Mouse (Mus musculus): ENCODE results near the gene Cst8. TPM values are rescaled to one million over a fixed set of nuclear protein-coding genes. Genes with fewer than 3 reads are reported as not detected.

The Cst8 gene
- polyA plus RNA-seq, 1 experiment from 2014 or later: not detected

GRCm38 (mm10) chr2:148801491-148801921, 2.9 kb downstream of the Cst8 start:
- 71% methylated on average over 3 of the region's 3 CpGs for WGBS
- H3K27me3 ChIP-seq (ENCODE audit: control insufficient read depth, insufficient read depth, low read depth, low read length): no peaks in the 10 kb centered on the region

DNA sequence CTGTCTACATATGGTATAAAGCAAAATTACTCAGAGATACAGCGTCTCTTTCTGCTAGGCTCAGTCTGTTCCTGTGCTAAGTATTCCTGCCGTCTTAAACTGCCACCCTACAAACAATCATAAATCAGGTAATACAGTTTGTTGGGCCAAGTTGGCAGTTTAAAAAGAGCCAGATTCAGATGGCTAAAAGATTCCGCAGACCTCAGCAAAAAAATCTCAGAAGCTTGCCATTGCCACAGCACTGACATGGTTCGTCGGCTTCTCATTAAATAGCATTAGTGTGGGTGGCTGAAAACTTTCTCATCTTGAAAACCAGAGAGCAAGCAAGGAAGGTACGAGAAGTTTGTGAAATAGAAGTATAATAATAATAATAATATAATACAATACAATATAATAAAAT, 8.1 kb downstream of the Cst8 start:
- no peak overlapping the region for H3K4me2 ChIP-seq (ENCODE audit: low read length)
- 84% methylated on average over 6 of the region's 6 CpGs for WGBS
- no peaks in the 10 kb centered on the region for H3K27me3 ChIP-seq (ENCODE audit: control insufficient read depth, insufficient read depth, low read depth, low read length)
- no peak for ATAC-seq
- no peaks in the 10 kb centered on the region for H3K36me3 ChIP-seq (ENCODE audit: control insufficient read depth, insufficient read depth, low read length)
- no peak overlapping the region for H3K4me3 ChIP-seq (ENCODE audit: low read depth, low read length)
- H3K9ac ChIP-seq (ENCODE audit: low read depth, low read length): no peak overlapping the region
- no peak overlapping the region for H3K27ac ChIP-seq (ENCODE audit: low read length)
- no peaks in the 10 kb centered on the region for H3K9me3 ChIP-seq (replicated peaks; ENCODE audit: control insufficient read depth, low read length, poor library complexity, severe bottlenecking)
- no peaks in the 10 kb centered on the region for H3K4me1 ChIP-seq (ENCODE audit: control insufficient read depth, insufficient read depth, low read length)

More at GRCm38 (mm10) chr2:148801491-148801921, 2.9 kb downstream of the Cst8 start:
- no peaks in the 10 kb centered on the region for H3K4me1 ChIP-seq (ENCODE audit: control insufficient read depth, insufficient read depth, low read length)
- H3K4me2 ChIP-seq (ENCODE audit: low read length): no peak overlapping the region
- H3K36me3 ChIP-seq (ENCODE audit: control insufficient read depth, insufficient read depth, low read length): no peaks in the 10 kb centered on the region
- no peak overlapping the region for H3K9ac ChIP-seq (ENCODE audit: low read depth, low read length)
- no peaks in the 10 kb centered on the region for H3K9me3 ChIP-seq (replicated peaks; ENCODE audit: control insufficient read depth, low read length, poor library complexity, severe bottlenecking)
- H3K4me3 ChIP-seq (ENCODE audit: low read depth, low read length): no peak overlapping the region
- H3K27ac ChIP-seq (ENCODE audit: low read length): no peak overlapping the region
- ATAC-seq: no peak

- no peaks in the 10 kb centered on the region for H3K4me1 ChIP-seq (ENCODE audit: control insufficient read depth, insufficient read depth, low read length)
- no peaks in the 10 kb centered on the region for H3K36me3 ChIP-seq (ENCODE audit: control insufficient read depth, insufficient read depth, low read length)
- H3K4me3 ChIP-seq (ENCODE audit: low read depth, low read length): no peak within 1 kb of the TSS
- H3K9me3 ChIP-seq (replicated peaks; ENCODE audit: control insufficient read depth, low read length, poor library complexity, severe bottlenecking): no peaks in the 10 kb centered on the region
- no peak within 1 kb of the TSS for H3K4me2 ChIP-seq (ENCODE audit: low read length)
- no peaks in the 10 kb centered on the region for H3K27me3 ChIP-seq (ENCODE audit: control insufficient read depth, insufficient read depth, low read depth, low read length)
- no peak for ATAC-seq
- H3K27ac ChIP-seq (ENCODE audit: low read length): no peak within 1 kb of the TSS
- no peak within 1 kb of the TSS for H3K9ac ChIP-seq (ENCODE audit: low read depth, low read length)
These were observed 21.3 kb downstream of the Cst8 start, which contains the start of gene Cst13 for GRCm38 (mm10) chr2:148819909-148820308. Gene Cst13, plus strand, starts transcription at chr2:148820081.

- no peak overlapping the region for H3K9ac ChIP-seq (ENCODE audit: low read depth, low read length)
- no peak for ATAC-seq
- H3K4me1 ChIP-seq (ENCODE audit: control insufficient read depth, insufficient read depth, low read length): no peaks in the 10 kb centered on the region
- H3K4me2 ChIP-seq (ENCODE audit: low read length): no peak overlapping the region
- 70% methylated on average over 1 of the region's 1 CpGs for WGBS
- no peaks in the 10 kb centered on the region for H3K36me3 ChIP-seq (ENCODE audit: control insufficient read depth, insufficient read depth, low read length)
- H3K27me3 ChIP-seq (ENCODE audit: control insufficient read depth, insufficient read depth, low read depth, low read length): no peaks in the 10 kb centered on the region
- H3K4me3 ChIP-seq (ENCODE audit: low read depth, low read length): no peak overlapping the region
- no peaks in the 10 kb centered on the region for H3K9me3 ChIP-seq (replicated peaks; ENCODE audit: control insufficient read depth, low read length, poor library complexity, severe bottlenecking)
- H3K27ac ChIP-seq (ENCODE audit: low read length): no peak overlapping the region
These were observed 27.4 kb downstream of the Cst8 start for GRCm38 (mm10) chr2:148825986-148826385.

- no peak within 1 kb of the TSS for H3K27ac ChIP-seq (ENCODE audit: low read length)
- WGBS: 70% methylated on average over 4 of the region's 4 CpGs
- no peaks in the 10 kb centered on the region for H3K9me3 ChIP-seq (replicated peaks; ENCODE audit: control insufficient read depth, low read length, poor library complexity, severe bottlenecking)
- no peak within 1 kb of the TSS for H3K4me2 ChIP-seq (ENCODE audit: low read length)
- H3K36me3 ChIP-seq (ENCODE audit: control insufficient read depth, insufficient read depth, low read length): no peaks in the 10 kb centered on the region
- no peak within 1 kb of the TSS for H3K4me3 ChIP-seq (ENCODE audit: low read depth, low read length)
- no peak for ATAC-seq
- no peak within 1 kb of the TSS for H3K9ac ChIP-seq (ENCODE audit: low read depth, low read length)
- no peaks in the 10 kb centered on the region for H3K27me3 ChIP-seq (ENCODE audit: control insufficient read depth, insufficient read depth, low read depth, low read length)
- H3K4me1 ChIP-seq (ENCODE audit: control insufficient read depth, insufficient read depth, low read length): no peaks in the 10 kb centered on the region
These were observed 36.3 kb downstream of the Cst8 start, which contains the start of gene Cst9 for GRCm38 (mm10) chr2:148834912-148835311. Gene Cst9, plus strand, starts transcription at chr2:148835147.

DNA sequence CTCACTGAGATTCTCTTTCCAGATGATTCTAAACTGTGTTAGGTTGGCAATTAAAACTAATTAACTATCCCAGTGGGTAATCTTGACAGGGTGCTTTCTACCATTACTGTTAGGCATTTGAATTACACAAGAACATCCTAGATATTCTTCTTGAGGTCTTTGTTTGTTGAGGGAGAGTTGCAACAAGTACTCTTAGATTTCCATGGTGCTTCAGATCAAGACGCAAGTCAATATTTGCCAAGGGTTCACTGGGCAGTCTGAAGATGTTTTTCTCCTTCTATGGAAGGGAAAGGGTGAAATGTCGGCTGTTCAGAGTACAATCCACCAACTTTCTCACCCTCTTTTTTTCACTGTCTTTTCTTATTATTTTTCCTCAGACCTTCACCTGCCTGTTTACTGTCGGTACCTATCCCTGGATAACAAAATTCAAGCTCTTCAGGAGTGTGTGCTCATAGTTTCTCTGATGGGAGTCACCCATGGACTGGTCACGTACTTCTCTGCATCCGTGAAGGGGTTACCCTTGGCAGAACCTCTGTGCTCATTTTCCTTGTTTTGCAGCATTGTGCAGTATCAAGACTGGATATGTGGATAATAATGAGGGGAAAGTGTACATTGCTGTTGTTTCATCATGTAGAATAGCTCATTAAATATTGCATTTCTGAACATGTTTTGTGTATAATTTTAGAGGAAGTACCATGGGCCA, 39.6 kb downstream of the Cst8 start:
- ATAC-seq: no peak
- Histone ChIP-seq H3K4me3 (ENCODE audit: low read depth, low read length) (no peak overlapping the region), H3K4me1 (ENCODE audit: control insufficient read depth, insufficient read depth, low read length) (no peaks in the 10 kb centered on the region), H3K27ac (ENCODE audit: low read length) (no peak overlapping the region), H3K27me3 (ENCODE audit: control insufficient read depth, insufficient read depth, low read depth, low read length) (no peaks in the 10 kb centered on the region), H3K9me3 (replicated peaks; ENCODE audit: control insufficient read depth, low read length, poor library complexity, severe bottlenecking) (no peaks in the 10 kb centered on the region), H3K36me3 (ENCODE audit: control insufficient read depth, insufficient read depth, low read length) (no peaks in the 10 kb centered on the region), H3K9ac (ENCODE audit: low read depth, low read length) (no peak overlapping the region), H3K4me2 (ENCODE audit: low read length) (no peak overlapping the region)
- WGBS: 91% methylated on average over 5 of the region's 5 CpGs

DNA sequence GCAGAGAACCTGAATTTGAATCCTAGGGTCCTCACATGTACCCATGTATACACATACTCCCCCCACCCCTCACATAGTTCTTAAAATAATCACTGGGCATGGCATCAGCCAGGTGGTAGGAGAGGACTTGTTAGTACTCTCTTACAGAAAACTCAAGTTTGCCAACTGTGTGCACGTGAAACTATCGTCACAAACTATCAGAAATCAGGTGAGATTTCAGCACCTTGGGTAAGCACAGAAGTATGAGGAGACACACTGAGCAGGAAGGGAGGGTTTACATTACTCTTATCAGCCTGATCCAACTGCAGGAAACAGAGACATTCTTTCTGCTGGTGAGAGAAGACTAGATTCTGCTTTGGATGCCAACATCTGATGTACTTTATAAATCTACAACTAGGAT, 40.6 kb downstream of the Cst8 start:
- H3K4me3 ChIP-seq (ENCODE audit: low read depth, low read length): no peak overlapping the region
- H3K36me3 ChIP-seq (ENCODE audit: control insufficient read depth, insufficient read depth, low read length): no peaks in the 10 kb centered on the region
- H3K9me3 ChIP-seq (replicated peaks; ENCODE audit: control insufficient read depth, low read length, poor library complexity, severe bottlenecking): no peaks in the 10 kb centered on the region
- no peak for ATAC-seq
- H3K27ac ChIP-seq (ENCODE audit: low read length): no peak overlapping the region
- WGBS: 98% methylated on average over 2 of the region's 2 CpGs
- H3K4me2 ChIP-seq (ENCODE audit: low read length): no peak overlapping the region
- no peak overlapping the region for H3K9ac ChIP-seq (ENCODE audit: low read depth, low read length)
- no peaks in the 10 kb centered on the region for H3K4me1 ChIP-seq (ENCODE audit: control insufficient read depth, insufficient read depth, low read length)
- H3K27me3 ChIP-seq (ENCODE audit: control insufficient read depth, insufficient read depth, low read depth, low read length): no peaks in the 10 kb centered on the region

DNA sequence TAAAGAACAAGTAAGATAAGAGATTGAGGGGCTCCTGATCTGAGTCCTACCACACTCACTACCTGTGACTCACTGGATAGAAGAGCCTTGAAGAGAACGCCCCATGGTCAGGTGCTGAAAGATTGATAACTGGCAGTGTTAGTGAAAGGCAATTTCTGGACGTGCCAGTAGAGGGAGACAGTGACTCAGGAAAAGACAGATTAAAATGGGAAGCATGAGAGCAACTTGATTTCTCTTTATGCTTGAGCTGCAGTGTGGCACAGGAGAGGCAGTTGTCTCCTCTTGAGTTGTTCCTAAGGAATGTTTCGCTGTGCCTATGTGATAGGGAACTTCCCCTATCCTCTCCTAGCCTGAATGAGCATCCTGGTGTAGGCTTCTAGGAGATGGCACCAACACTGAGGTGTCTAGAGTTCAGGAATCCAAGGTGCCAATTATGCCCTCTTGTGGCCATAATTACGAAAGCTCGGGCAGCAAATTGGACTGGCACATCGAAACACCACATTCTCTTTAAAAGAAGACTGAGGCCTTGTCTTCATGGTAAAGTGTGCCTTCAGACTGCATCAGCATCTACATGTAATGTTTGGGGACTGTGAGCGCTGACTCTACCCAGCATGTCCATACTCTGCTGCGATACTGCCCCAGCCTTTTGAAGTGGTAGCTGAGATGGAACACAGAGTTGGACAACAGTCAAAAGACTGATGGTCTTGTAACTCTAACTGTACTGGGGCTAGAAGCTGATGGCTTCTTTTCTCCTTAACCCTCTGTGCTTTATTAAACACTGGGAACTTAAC, 52.7 kb downstream of the Cst8 start:
- H3K9me3 ChIP-seq (replicated peaks; ENCODE audit: control insufficient read depth, low read length, poor library complexity, severe bottlenecking): no peaks in the 10 kb centered on the region
- H3K4me2 ChIP-seq (ENCODE audit: low read length): no peak overlapping the region
- ATAC-seq: peak; percentile 80
- no peaks in the 10 kb centered on the region for H3K36me3 ChIP-seq (ENCODE audit: control insufficient read depth, insufficient read depth, low read length)
- no peak overlapping the region for H3K9ac ChIP-seq (ENCODE audit: low read depth, low read length)
- H3K27ac ChIP-seq (ENCODE audit: low read length): no peak overlapping the region
- 45% methylated on average over 8 of the region's 8 CpGs for WGBS
- no peak overlapping the region for H3K4me3 ChIP-seq (ENCODE audit: low read depth, low read length)
- no peaks in the 10 kb centered on the region for H3K4me1 ChIP-seq (ENCODE audit: control insufficient read depth, insufficient read depth, low read length)
- H3K27me3 ChIP-seq (ENCODE audit: control insufficient read depth, insufficient read depth, low read depth, low read length): no peaks in the 10 kb centered on the region
